Mouse (Mus musculus): ENCODE measurements around the gene Slc31a2.

DNA sequence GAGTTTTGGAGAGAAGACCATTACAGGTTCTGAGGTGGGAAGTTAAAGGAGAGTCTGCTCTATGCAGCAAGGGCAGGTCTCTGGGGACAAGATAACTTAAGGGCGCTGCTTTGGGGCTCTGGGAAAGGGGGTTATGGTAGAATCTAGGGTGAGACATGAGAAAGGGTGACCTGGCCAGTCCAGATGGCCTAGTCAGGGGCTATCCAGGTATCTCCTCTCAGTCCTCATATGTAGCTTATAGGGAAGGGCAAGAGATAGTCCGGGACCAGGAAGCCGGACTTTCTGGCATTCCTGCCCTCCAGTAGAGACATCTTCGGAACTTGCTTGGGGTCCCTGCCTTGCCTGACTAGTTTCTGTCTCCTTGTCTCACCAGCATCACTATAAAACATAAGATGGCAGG is 10.6 kb upstream of the Slc31a2 start:
- TF ChIP-seq CTCF (IDR thresholded peaks at IDR 0.05; ENCODE audit: insufficient read depth, low read length) (no peak), POLR2A (IDR thresholded peaks at IDR 0.05; ENCODE audit: borderline replicate concordance, extremely low read depth, low read depth, low read length) (no peak)

Measured in lung, adult 2 months (tissue).